Mouse (Mus musculus): ENCODE measurements at regions not wholly inside any gene's neighbourhood (a gene's known extent, or its start where the extent isn't known, plus 50 kb on each side); places are given as distances from the start of the nearest gene placed in this dataset.

GRCm38 (mm10) chr19:14035371-14035770 is 122.0 kb downstream of the Olfr1505 start:
- H3K9me3 ChIP-seq (replicated peaks) = no peaks in the 10 kb centered on the region
- H3K27me3 ChIP-seq = no peaks in the 10 kb centered on the region
- no peaks in the 10 kb centered on the region for H3K36me3 ChIP-seq (replicated peaks)
- H3K4me3 ChIP-seq (replicated peaks) = no peak overlapping the region
- H3K4me1 ChIP-seq (replicated peaks) = no peaks in the 10 kb centered on the region
- H3K9ac ChIP-seq = no peak overlapping the region
- no peak for ATAC-seq (ENCODE audit: insufficient read depth)
- H3K27ac ChIP-seq (replicated peaks) = no peak overlapping the region
- WGBS (ENCODE audit: insufficient replicate concordance) = 41% methylated on average over 1 of the region's 1 CpGs
- H3K4me2 ChIP-seq = no peak overlapping the region

GRCm38 (mm10) chr19:14035785-14036184 is 122.5 kb downstream of the Olfr1505 start:
- Histone ChIP-seq H3K9me3 (replicated peaks) (no peaks in the 10 kb centered on the region), H3K4me2 (no peak overlapping the region), H3K36me3 (replicated peaks) (no peaks in the 10 kb centered on the region), H3K4me1 (replicated peaks) (no peaks in the 10 kb centered on the region), H3K9ac (no peak overlapping the region), H3K27ac (replicated peaks) (no peak overlapping the region), H3K4me3 (replicated peaks) (no peak overlapping the region), H3K27me3 (no peaks in the 10 kb centered on the region)
- no peak for ATAC-seq (ENCODE audit: insufficient read depth)
- WGBS (ENCODE audit: insufficient replicate concordance) = 21% methylated on average over 1 of the region's 1 CpGs

- Histone ChIP-seq H3K4me2 (no peak overlapping the region), H3K27me3 (no peaks in the 10 kb centered on the region), H3K9ac (no peak overlapping the region), H3K4me3 (replicated peaks) (no peak overlapping the region), H3K27ac (replicated peaks) (no peak overlapping the region), H3K36me3 (replicated peaks) (no peaks in the 10 kb centered on the region), H3K9me3 (replicated peaks) (no peaks in the 10 kb centered on the region), H3K4me1 (replicated peaks) (no peaks in the 10 kb centered on the region)
- 39% methylated on average over 1 of the region's 1 CpGs for WGBS (ENCODE audit: insufficient replicate concordance)
- ATAC-seq (ENCODE audit: insufficient read depth) = no peak
These were observed 123.4 kb downstream of the Olfr1505 start for GRCm38 (mm10) chr19:14036750-14037149.

GRCm38 (mm10) chr19:14042753-14043152 is 129.4 kb downstream of the Olfr1505 start:
- Histone ChIP-seq H3K9me3 (replicated peaks) (no peaks in the 10 kb centered on the region), H3K27me3 (no peaks in the 10 kb centered on the region), H3K4me3 (replicated peaks) (no peak overlapping the region), H3K36me3 (replicated peaks) (no peaks in the 10 kb centered on the region), H3K4me2 (no peak overlapping the region), H3K9ac (no peak overlapping the region), H3K4me1 (replicated peaks) (no peaks in the 10 kb centered on the region), H3K27ac (replicated peaks) (no peak overlapping the region)
- no peak for ATAC-seq (ENCODE audit: insufficient read depth)
- WGBS (ENCODE audit: insufficient replicate concordance) = 35% methylated on average over 5 of the region's 5 CpGs

GRCm38 (mm10) chr19:14045456-14045855 is 132.1 kb downstream of the Olfr1505 start:
- no peaks in the 10 kb centered on the region for H3K36me3 ChIP-seq (replicated peaks)
- no peaks in the 10 kb centered on the region for H3K9me3 ChIP-seq (replicated peaks)
- WGBS (ENCODE audit: insufficient replicate concordance) = 45% methylated on average over 2 of the region's 2 CpGs
- no peak for ATAC-seq (ENCODE audit: insufficient read depth)
- H3K27ac ChIP-seq (replicated peaks) = no peak overlapping the region
- no peaks in the 10 kb centered on the region for H3K27me3 ChIP-seq
- no peak overlapping the region for H3K4me3 ChIP-seq (replicated peaks)
- H3K4me1 ChIP-seq (replicated peaks) = no peaks in the 10 kb centered on the region
- H3K4me2 ChIP-seq = no peak overlapping the region
- H3K9ac ChIP-seq = no peak overlapping the region

- H3K36me3 ChIP-seq (replicated peaks) = no peaks in the 10 kb centered on the region
- H3K4me2 ChIP-seq = no peak overlapping the region
- no peak for ATAC-seq (ENCODE audit: insufficient read depth)
- H3K4me1 ChIP-seq (replicated peaks) = no peaks in the 10 kb centered on the region
- no peak overlapping the region for H3K9ac ChIP-seq
- H3K9me3 ChIP-seq (replicated peaks) = no peaks in the 10 kb centered on the region
- H3K27ac ChIP-seq (replicated peaks) = no peak overlapping the region
- no peaks in the 10 kb centered on the region for H3K27me3 ChIP-seq
- no peak overlapping the region for H3K4me3 ChIP-seq (replicated peaks)
- WGBS (ENCODE audit: insufficient replicate concordance) = 66% methylated on average over 4 of the region's 4 CpGs
These were observed 138.7 kb downstream of the Olfr1505 start for GRCm38 (mm10) chr19:14052052-14052451.

- Histone ChIP-seq H3K36me3 (replicated peaks) (no peaks in the 10 kb centered on the region), H3K9me3 (replicated peaks) (no peaks in the 10 kb centered on the region), H3K4me1 (replicated peaks) (no peaks in the 10 kb centered on the region), H3K9ac (no peak overlapping the region), H3K4me2 (no peak overlapping the region), H3K27me3 (no peaks in the 10 kb centered on the region), H3K4me3 (replicated peaks) (no peak overlapping the region), H3K27ac (replicated peaks) (no peak overlapping the region)
- ATAC-seq (ENCODE audit: insufficient read depth) = no peak
- WGBS (ENCODE audit: insufficient replicate concordance) = 6% methylated on average over 2 of the region's 2 CpGs
These were observed 167.2 kb downstream of the Olfr1505 start for GRCm38 (mm10) chr19:14080538-14080937.

GRCm38 (mm10) chr19:14084726-14085125 is 171.4 kb downstream of the Olfr1505 start:
- no peaks in the 10 kb centered on the region for H3K4me1 ChIP-seq (replicated peaks)
- H3K27me3 ChIP-seq = no peaks in the 10 kb centered on the region
- ATAC-seq (ENCODE audit: insufficient read depth) = no peak
- H3K9me3 ChIP-seq (replicated peaks) = no peaks in the 10 kb centered on the region
- H3K4me3 ChIP-seq (replicated peaks) = no peak overlapping the region
- H3K4me2 ChIP-seq = no peak overlapping the region
- WGBS (ENCODE audit: insufficient replicate concordance) = 43% methylated on average over 3 of the region's 3 CpGs
- H3K27ac ChIP-seq (replicated peaks) = no peak overlapping the region
- H3K9ac ChIP-seq = no peak overlapping the region
- no peaks in the 10 kb centered on the region for H3K36me3 ChIP-seq (replicated peaks)

GRCm38 (mm10) chr19:14090106-14090505 is 176.8 kb downstream of the Olfr1505 start:
- Histone ChIP-seq H3K4me1 (replicated peaks) (no peaks in the 10 kb centered on the region), H3K4me3 (replicated peaks) (no peak overlapping the region), H3K9ac (no peak overlapping the region), H3K27me3 (no peaks in the 10 kb centered on the region), H3K4me2 (no peak overlapping the region), H3K36me3 (replicated peaks) (no peaks in the 10 kb centered on the region), H3K9me3 (replicated peaks) (no peaks in the 10 kb centered on the region), H3K27ac (replicated peaks) (no peak overlapping the region)
- ATAC-seq (ENCODE audit: insufficient read depth) = no peak
- WGBS (ENCODE audit: insufficient replicate concordance) = 86% methylated on average over 3 of the region's 3 CpGs

GRCm38 (mm10) chr19:14094191-14094590 is 180.9 kb downstream of the Olfr1505 start:
- no peak overlapping the region for H3K4me3 ChIP-seq (replicated peaks)
- H3K27me3 ChIP-seq = no peaks in the 10 kb centered on the region
- H3K27ac ChIP-seq (replicated peaks) = no peak overlapping the region
- H3K9me3 ChIP-seq (replicated peaks) = no peaks in the 10 kb centered on the region
- no peaks in the 10 kb centered on the region for H3K36me3 ChIP-seq (replicated peaks)
- no peak overlapping the region for H3K4me2 ChIP-seq
- H3K4me1 ChIP-seq (replicated peaks) = no peaks in the 10 kb centered on the region
- WGBS (ENCODE audit: insufficient replicate concordance) = 56% methylated on average over 2 of the region's 2 CpGs
- no peak overlapping the region for H3K9ac ChIP-seq
- ATAC-seq (ENCODE audit: insufficient read depth) = no peak

GRCm38 (mm10) chr19:14096187-14096586 is 182.9 kb downstream of the Olfr1505 start:
- 61% methylated on average over 5 of the region's 5 CpGs for WGBS (ENCODE audit: insufficient replicate concordance)
- Histone ChIP-seq H3K27ac (replicated peaks) (no peak overlapping the region), H3K4me3 (replicated peaks) (no peak overlapping the region), H3K9ac (no peak overlapping the region), H3K9me3 (replicated peaks) (no peaks in the 10 kb centered on the region), H3K4me1 (replicated peaks) (no peaks in the 10 kb centered on the region), H3K36me3 (replicated peaks) (no peaks in the 10 kb centered on the region), H3K4me2 (no peak overlapping the region), H3K27me3 (no peaks in the 10 kb centered on the region)
- ATAC-seq (ENCODE audit: insufficient read depth) = no peak

- H3K36me3 ChIP-seq (replicated peaks) = no peaks in the 10 kb centered on the region
- no peaks in the 10 kb centered on the region for H3K9me3 ChIP-seq (replicated peaks)
- no peaks in the 10 kb centered on the region for H3K4me1 ChIP-seq (replicated peaks)
- no peak for ATAC-seq (ENCODE audit: insufficient read depth)
- H3K4me2 ChIP-seq = no peak overlapping the region
- H3K27ac ChIP-seq (replicated peaks) = no peak overlapping the region
- WGBS (ENCODE audit: insufficient replicate concordance) = 57% methylated on average over 4 of the region's 4 CpGs
- no peak overlapping the region for H3K9ac ChIP-seq
- H3K4me3 ChIP-seq (replicated peaks) = no peak overlapping the region
- no peaks in the 10 kb centered on the region for H3K27me3 ChIP-seq
These were observed 195.8 kb downstream of the Olfr1505 start for GRCm38 (mm10) chr19:14109091-14109490.
